Mouse (Mus musculus): ENCODE data around the gene Otud7b.
"Not testable (repeated sequence)": the region's sequence is repeated elsewhere in the genome, so short reads cannot be mapped to it uniquely, and the experiment has no call there.

DNA sequence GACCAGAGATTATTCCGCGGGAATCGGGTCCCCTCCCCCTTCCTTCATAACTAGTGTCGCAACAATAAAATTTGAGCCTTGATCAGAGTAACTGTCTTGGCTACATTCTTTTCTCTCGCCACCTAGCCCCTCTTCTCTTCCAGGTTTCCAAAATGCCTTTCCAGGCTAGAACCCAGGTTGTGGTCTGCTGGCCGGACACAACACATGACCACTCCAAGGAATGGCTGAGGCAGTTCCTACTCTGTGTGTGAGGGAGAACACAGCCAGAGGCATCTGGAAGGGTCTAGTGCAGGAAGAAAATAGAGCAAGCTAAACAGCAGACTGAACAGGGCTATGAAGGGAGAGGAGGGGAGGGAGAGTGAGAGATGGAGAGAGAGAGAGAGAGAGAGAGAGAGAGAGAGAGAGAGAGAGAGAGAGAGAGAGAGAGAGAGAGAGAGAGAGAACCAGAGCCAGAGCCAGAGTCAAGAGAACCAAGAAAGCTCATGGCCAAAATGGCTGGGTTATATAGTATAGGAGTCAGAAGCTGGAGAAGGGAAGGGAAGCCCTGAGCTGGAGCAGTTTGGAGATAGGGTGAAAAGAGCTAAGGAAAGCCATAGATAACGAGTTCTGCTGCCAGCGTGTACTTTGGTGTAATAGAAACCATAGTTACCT lies 94.4 kb downstream of the Otud7b start:
- not testable (repeated sequence) for TF ChIP-seq CHD2 (IDR thresholded peaks at IDR 0.05; ENCODE audit: low read depth, low read length); ZC3H11A (IDR thresholded peaks at IDR 0.05; ENCODE audit: borderline replicate concordance, low read depth, low read length)
